Mouse (Mus musculus) ES-E14 (cell line): ENCODE measurements around the gene Gsdme. TPM values are rescaled to one million over a fixed set of nuclear protein-coding genes. Genes with fewer than 3 reads are reported as not detected.

Source experiments
- DNase-seq: peaks from one replicate; pipeline ENCODE4 v3.0.0-alpha.2; 2013; ENCODE audit warnings: low read depth, low spot score
- H3K27ac ChIP-seq: 2 replicates; pipeline ENCODE4 v1.5.1; 2012; ENCODE audit warnings: low read depth, mild to moderate bottlenecking, low read length, moderate library complexity, mixed read lengths; ENCODE audit not compliant: poor library complexity, insufficient read depth, severe bottlenecking
- H3K36me3 ChIP-seq: 2 replicates; pipeline ENCODE4 v1.6.1; 2012; ENCODE audit warnings: mild to moderate bottlenecking, low read length, moderate library complexity, mixed read lengths; ENCODE audit not compliant: control insufficient read depth, poor library complexity, insufficient read depth, severe bottlenecking
- H3K4me1 ChIP-seq, 2 experiments: fragments of 150-350 bp in 1 of 2; sonication (generic) in 1 of 2; 2 replicates each; pipeline ENCODE4 v1.6.1; 2012; ENCODE audit warnings: low read length in 2 of 2, mild to moderate bottlenecking in 1 of 2, mixed read lengths in 1 of 2; ENCODE audit not compliant: control insufficient read depth in 2 of 2, insufficient read depth in 2 of 2, poor library complexity in 1 of 2
- H3K4me3 ChIP-seq, 2 experiments: fragments of 150-350 bp in 1 of 2; sonication (generic) in 1 of 2; 2 replicates each; pipeline ENCODE4 v1.5.1; 2012; ENCODE audit warnings: low read length in 2 of 2, low read depth in 1 of 2, mild to moderate bottlenecking in 1 of 2, mixed read lengths in 1 of 2; ENCODE audit not compliant: insufficient read depth in 1 of 2, poor library complexity in 1 of 2, severe bottlenecking in 1 of 2
- H3K9ac ChIP-seq: 2 replicates; pipeline ENCODE4 v1.6.1; 2012; ENCODE audit warnings: low read depth, mild to moderate bottlenecking, low read length, mixed read lengths; ENCODE audit not compliant: poor library complexity, insufficient read depth, severe bottlenecking
- H3K9me3 ChIP-seq: fragments of 150-350 bp; sonication (generic); 2 replicates; pipeline ENCODE4 v1.6.1; 2012; ENCODE audit warnings: low read depth, mild to moderate bottlenecking, low read length; ENCODE audit not compliant: control insufficient read depth, insufficient read depth
- CHD2 ChIP-seq: IDR thresholded peaks from 2 replicates; pipeline ENCODE4 v1.6.1; 2014; ENCODE audit warnings: mild to moderate bottlenecking, low read depth, low read length, inconsistent platforms
- HCFC1 ChIP-seq: IDR thresholded peaks from 2 replicates; pipeline ENCODE4 v1.6.1; 2012; ENCODE audit warnings: low read length, inconsistent platforms, borderline replicate concordance; ENCODE audit not compliant: insufficient read depth
- MAFK ChIP-seq: IDR thresholded peaks from 2 replicates; pipeline ENCODE4 v1.6.1; 2014; ENCODE audit warnings: mild to moderate bottlenecking, low read depth, low read length, inconsistent platforms; ENCODE audit not compliant: insufficient read depth
- ZC3H11A ChIP-seq: IDR thresholded peaks from 2 replicates; pipeline ENCODE4 v1.6.1; 2012; ENCODE audit warnings: low read depth, mild to moderate bottlenecking, inconsistent platforms, low read length, borderline replicate concordance
- ZNF384 ChIP-seq: IDR thresholded peaks from 2 replicates; pipeline ENCODE4 v1.6.1; 2012; ENCODE audit warnings: low read depth, low read length, inconsistent platforms
- in situ Hi-C, 2 experiments: fragments of 600-800 bp; cut with MboI; formaldehyde crosslinking; loops; one replicate each; pipeline ENCODE4 v1.15.1; 2025; ENCODE audit warnings: low sequenced_read_pairs in 2 of 2, inconsistent platforms in 1 of 2; ENCODE audit not compliant: unreplicated experiment in 2 of 2
- total RNA-seq: library from RNA; depleted of rRNA; stranded (reverse); fragments of 300-350 nt; gene quantifications from 2 replicates; pipeline ENCODE4 v1.2.3, GENCODE M21; 2012

Gene Gsdme
- total RNA-seq, 1 experiment: 1.7 TPM

DNA sequence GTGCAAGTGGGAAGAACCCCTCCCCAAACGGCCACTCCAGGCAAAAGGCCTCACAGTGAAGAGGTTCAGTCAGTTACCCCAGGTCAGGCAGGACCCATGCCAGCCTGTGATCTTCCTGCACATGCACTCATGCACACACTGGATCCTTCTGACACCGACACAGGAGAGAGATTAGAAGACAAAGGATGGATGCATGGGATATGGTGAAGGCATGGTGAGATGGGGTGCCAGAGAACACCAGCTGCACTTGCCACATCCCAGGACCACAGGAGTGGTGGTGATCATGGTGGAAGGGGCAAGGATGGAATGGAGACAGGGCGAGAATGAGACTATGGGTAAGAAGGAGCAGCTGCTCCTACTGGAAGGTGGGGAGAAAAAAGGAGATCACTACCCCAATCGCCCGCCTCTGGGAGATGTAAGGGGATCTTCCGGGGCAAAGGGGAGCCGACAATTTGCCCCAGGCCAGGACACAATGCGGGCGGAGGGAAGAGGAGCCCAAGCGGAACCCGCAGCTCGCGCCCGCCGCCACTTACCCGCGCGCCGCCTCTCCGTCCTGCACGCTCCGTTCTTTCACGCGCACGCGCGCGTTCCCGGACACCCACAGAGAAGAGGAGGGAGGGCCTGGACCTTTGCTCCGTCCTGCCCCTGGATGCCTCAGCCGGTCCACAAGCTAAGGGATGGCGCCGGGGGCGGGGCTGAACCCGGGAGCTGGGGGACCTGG is 2.3 kb downstream of the Gsdme start:
- Histone ChIP-seq H3K4me1 (peaks cover 0 to 7% of the 10 kb centered on the region in 2 experiments; a peak in 2 of 4 replicates), H3K9me3 (no peaks in the 10 kb centered on the region), H3K4me3 (peak overlapping the region; percentile 44 to 70), H3K9ac (no peak overlapping the region), H3K36me3 (no peaks in the 10 kb centered on the region), H3K27ac (no peak overlapping the region)
- TF ChIP-seq CHD2 (no peak), ZNF384 (no peak), MAFK (no peak), HCFC1 (no peak), ZC3H11A (no peak)
- DNase-seq: peak; percentile 51
- in situ Hi-C loops: no loop called here

DNA sequence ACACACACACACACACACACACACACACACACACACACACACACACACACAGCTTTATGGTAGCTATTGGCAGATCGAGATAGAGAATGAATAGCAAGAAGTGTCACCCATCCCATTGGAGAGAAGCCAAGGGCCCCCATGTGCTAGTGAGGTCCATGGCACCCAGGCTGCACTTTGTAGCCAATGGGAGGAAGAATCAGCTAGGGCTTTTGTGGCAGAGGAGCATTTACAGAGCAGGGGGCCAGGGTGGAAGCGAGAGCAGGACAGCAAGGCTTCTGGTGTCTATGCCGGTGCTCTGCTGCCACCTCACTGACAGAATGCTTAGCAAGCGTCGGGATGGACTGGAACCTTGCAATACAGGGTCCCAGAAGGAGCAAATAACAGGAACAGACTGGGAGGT is 8.3 kb downstream of the Gsdme start:
- no peak for DNase-seq
- Histone ChIP-seq H3K4me3 (no peak overlapping the region), H3K36me3 (no peaks in the 10 kb centered on the region), H3K9ac (no peak overlapping the region), H3K27ac (no peak overlapping the region), H3K9me3 (no peaks in the 10 kb centered on the region), H3K4me1 (no peaks in the 10 kb centered on the region)
- in situ Hi-C loops: no loop called here
- TF ChIP-seq ZNF384 (no peak), HCFC1 (no peak), ZC3H11A (no peak), CHD2 (no peak), MAFK (no peak)

DNA sequence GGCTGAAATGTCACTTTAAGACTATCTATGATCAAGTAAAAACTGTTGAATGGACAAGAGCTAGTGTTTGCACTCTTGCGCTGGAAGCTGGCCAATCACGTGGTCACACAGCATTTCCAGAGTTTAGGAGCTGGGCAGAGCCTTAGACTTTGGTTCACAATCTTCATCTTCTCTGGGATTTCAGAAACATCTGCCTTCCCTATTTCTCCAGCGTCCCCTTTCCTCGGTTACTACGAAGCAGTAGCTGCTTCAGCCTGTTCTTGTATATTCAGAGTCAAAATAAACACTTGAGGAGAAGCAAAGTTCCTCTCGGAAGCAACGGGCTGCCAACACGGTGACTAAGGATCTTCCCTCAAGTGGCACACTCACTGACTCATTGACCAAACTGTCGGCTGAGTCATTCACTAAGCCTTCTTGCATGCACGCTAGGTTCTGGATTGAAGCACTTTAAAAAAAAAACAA is 8.9 kb downstream of the Gsdme start:
- in situ Hi-C loops: no loop called here
- DNase-seq: no peak
- Histone ChIP-seq H3K4me3 (no peak overlapping the region), H3K36me3 (no peaks in the 10 kb centered on the region), H3K27ac (no peak overlapping the region), H3K9ac (no peak overlapping the region), H3K4me1 (no peaks in the 10 kb centered on the region), H3K9me3 (no peaks in the 10 kb centered on the region)
- TF ChIP-seq ZC3H11A: no peak
- TF ChIP-seq ZNF384: no peak
- no peak for TF ChIP-seq HCFC1
- no peak for TF ChIP-seq MAFK
- TF ChIP-seq CHD2: no peak

DNA sequence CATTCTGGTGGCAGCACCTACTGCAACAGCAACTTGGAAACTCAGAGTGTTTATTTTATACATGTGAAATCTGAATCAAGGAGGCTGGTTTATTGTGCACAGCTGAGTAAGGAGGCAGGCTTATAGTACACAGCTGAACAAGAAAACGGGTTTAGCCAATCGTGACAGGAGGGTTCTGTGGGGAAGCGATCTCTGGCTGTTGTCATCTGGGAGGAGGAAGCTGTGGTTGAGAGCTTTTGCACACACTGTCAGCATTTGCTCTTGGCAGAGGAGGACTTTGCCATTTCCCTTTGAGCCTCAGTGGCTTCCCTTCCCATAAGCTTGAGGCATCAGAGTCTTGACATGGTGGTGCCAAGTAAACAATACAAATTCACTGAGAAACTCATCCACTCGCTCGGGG is 11.0 kb downstream of the Gsdme start:
- TF ChIP-seq ZNF384 (no peak), HCFC1 (no peak)
- H3K9ac ChIP-seq: no peak overlapping the region
- DNase-seq: no peak
- no peak overlapping the region for H3K27ac ChIP-seq
- in situ Hi-C loops: no loop called here
- H3K36me3 ChIP-seq: no peaks in the 10 kb centered on the region
- H3K9me3 ChIP-seq: no peaks in the 10 kb centered on the region
- no peaks in the 10 kb centered on the region for H3K4me1 ChIP-seq
- H3K4me3 ChIP-seq: no peak overlapping the region
